Mouse (Mus musculus): ENCODE results near the gene Cacybp. TPM values are rescaled to one million over a fixed set of nuclear protein-coding genes. Genes with fewer than 3 reads are reported as not detected.
A peak's percentile ranks its signal among the peaks of the same experiment; 100 is the strongest.

Gene Cacybp
- total RNA-seq (2021) = 10 to 100 TPM; 88.7 to 91.3 TPM
- long read RNA-seq, experiment 1, transcript Cacybp-201 (6 exons, 2,098 nt) = major isoform, 83 of 89 reads
- long read RNA-seq, experiment 1, partial matches to known transcripts = 0 of 89 reads
- long read RNA-seq, experiment 1, other reads (novel, unspliced or antisense) = 5 of 89 reads
- long read RNA-seq, experiment 2, transcript Cacybp-201 (6 exons, 2,098 nt) = major isoform, 123 of 129 reads
- long read RNA-seq, experiment 2, partial matches to known transcripts = 0 of 129 reads
- long read RNA-seq, experiment 2, other reads (novel, unspliced or antisense) = 5 of 129 reads

GRCm38 (mm10) chr1:160212703-160213669, at the start of gene Cacybp:
Gene Cacybp, minus strand, starts transcription at chr1:160212875.
- H3K27ac ChIP-seq = peak within 1 kb of the TSS; percentile 99
- DNase-seq (ENCODE audit: low spot score in 2 of 2) = peak; percentile 99 to 100
- H3K4me3 ChIP-seq = peak within 1 kb of the TSS; percentile 91
- TF ChIP-seq CTCF (conservative IDR thresholded peaks at IDR 0.05) = peak; percentile 94

- Histone ChIP-seq H3K27ac (no peak overlapping the region; the same call in 1 of the 2 replicates), H3K4me3 (no peak overlapping the region)
- DNase-seq (ENCODE audit: low spot score in 2 of 2) = no peak
- no peak for TF ChIP-seq CTCF (conservative IDR thresholded peaks at IDR 0.05)
These were observed 49.7 kb upstream of the Cacybp start for GRCm38 (mm10) chr1:160262415-160262814.

GRCm38 (mm10) chr1:160261849-160262248, 49.2 kb upstream of the Cacybp start:
- H3K4me3 ChIP-seq = no peak overlapping the region
- no peak overlapping the region for H3K27ac ChIP-seq
- no peak for TF ChIP-seq CTCF (conservative IDR thresholded peaks at IDR 0.05)
- DNase-seq (ENCODE audit: low spot score in 2 of 2) = no peak

GRCm38 (mm10) chr1:160260605-160261004, 47.9 kb upstream of the Cacybp start:
- no peak for TF ChIP-seq CTCF (conservative IDR thresholded peaks at IDR 0.05)
- no peak for DNase-seq (ENCODE audit: low spot score in 2 of 2)
- no peak overlapping the region for H3K4me3 ChIP-seq
- H3K27ac ChIP-seq = peak overlapping the region; percentile 28; the same call in 1 of the 2 replicates

- Histone ChIP-seq H3K27ac (peak overlapping the region; percentile 28), H3K4me3 (no peak overlapping the region)
- DNase-seq (ENCODE audit: low spot score in 2 of 2) = no peak
- no peak for TF ChIP-seq CTCF (conservative IDR thresholded peaks at IDR 0.05)
These were observed 47.2 kb upstream of the Cacybp start for GRCm38 (mm10) chr1:160259884-160260283.

GRCm38 (mm10) chr1:160253108-160253507, 40.4 kb upstream of the Cacybp start:
- Histone ChIP-seq H3K4me3 (no peak overlapping the region), H3K27ac (no peak overlapping the region)
- peak; percentile 46 for TF ChIP-seq CTCF (conservative IDR thresholded peaks at IDR 0.05)
- no peak for DNase-seq (ENCODE audit: low spot score in 2 of 2)

- no peak overlapping the region for H3K4me3 ChIP-seq
- no peak for TF ChIP-seq CTCF (conservative IDR thresholded peaks at IDR 0.05)
- no peak for DNase-seq (ENCODE audit: low spot score in 2 of 2)
These were observed 38.8 kb upstream of the Cacybp start for GRCm38 (mm10) chr1:160251388-160252007.

GRCm38 (mm10) chr1:160250782-160251181, 38.1 kb upstream of the Cacybp start:
- DNase-seq (ENCODE audit: low spot score in 2 of 2) = no peak
- H3K27ac ChIP-seq = peak overlapping the region; percentile 66; the same call in 1 of the 2 replicates
- no peak for TF ChIP-seq CTCF (conservative IDR thresholded peaks at IDR 0.05)
- H3K4me3 ChIP-seq = no peak overlapping the region

More at GRCm38 (mm10) chr1:160251388-160252007, 38.8 kb upstream of the Cacybp start:
- peak overlapping the region; percentile 66; the same call in 1 of the 2 replicates for H3K27ac ChIP-seq

- no peak for DNase-seq (ENCODE audit: low spot score in 2 of 2)
- H3K27ac ChIP-seq = peak overlapping the region; percentile 66
- TF ChIP-seq CTCF (conservative IDR thresholded peaks at IDR 0.05) = no peak
- no peak overlapping the region for H3K4me3 ChIP-seq
These were observed 37.1 kb upstream of the Cacybp start for GRCm38 (mm10) chr1:160249786-160250185.

- no peak for DNase-seq (ENCODE audit: low spot score in 2 of 2)
- TF ChIP-seq CTCF (conservative IDR thresholded peaks at IDR 0.05) = no peak
- Histone ChIP-seq H3K4me3 (no peak overlapping the region), H3K27ac (peak overlapping the region; percentile 56; the same call in 1 of the 2 replicates)
These were observed 34.8 kb upstream of the Cacybp start for GRCm38 (mm10) chr1:160247473-160247872.

- Histone ChIP-seq H3K27ac (peak overlapping the region; percentile 12; the same call in 1 of the 2 replicates), H3K4me3 (no peak overlapping the region)
- DNase-seq (ENCODE audit: low spot score in 2 of 2) = peak in 1 of 2 experiments; percentile 56
- TF ChIP-seq CTCF (conservative IDR thresholded peaks at IDR 0.05) = no peak
These were observed 34.2 kb upstream of the Cacybp start for GRCm38 (mm10) chr1:160246844-160247243.

GRCm38 (mm10) chr1:160245954-160246353, 33.3 kb upstream of the Cacybp start:
- no peak for DNase-seq (ENCODE audit: low spot score in 2 of 2)
- no peak for TF ChIP-seq CTCF (conservative IDR thresholded peaks at IDR 0.05)

More at GRCm38 (mm10) chr1:160245954-160246353, 33.3 kb upstream of the Cacybp start:
- H3K27ac ChIP-seq = peak overlapping the region; percentile 12; the same call in 1 of the 2 replicates
- no peak overlapping the region for H3K4me3 ChIP-seq

All from layer of hippocampus, adult 2 months (tissue).